Mouse (Mus musculus): Measurements from ENCODE around the gene Lce1l. TPM values are rescaled to one million over a fixed set of nuclear protein-coding genes. Genes with fewer than 3 reads are reported as not detected.
"Not testable (repeated sequence)": the region's sequence is repeated elsewhere in the genome, so short reads cannot be mapped to it uniquely, and the experiment has no call there.

Gene Lce1l
- polyA plus RNA-seq (2014; fragmentation: Nextera tagmentation; extraction: Ambion mirVana): not detected in 2 replicates

- H3K36me3 ChIP-seq (ENCODE audit: control insufficient read depth, insufficient read depth, low read length): no peaks in the 10 kb centered on the region
- H3K4me1 ChIP-seq (ENCODE audit: control insufficient read depth, insufficient read depth, low read length): no peaks in the 10 kb centered on the region
- H3K4me2 ChIP-seq (ENCODE audit: low read length): no peak within 1 kb of the TSS
- H3K27me3 ChIP-seq (replicated peaks; ENCODE audit: control insufficient read depth, insufficient read depth, low read length): no peaks in the 10 kb centered on the region
- ATAC-seq: no peak
- no peak within 1 kb of the TSS for H3K4me3 ChIP-seq (ENCODE audit: low read depth, low read length)
- H3K27ac ChIP-seq (ENCODE audit: low read depth, low read length): no peak within 1 kb of the TSS
- H3K9me3 ChIP-seq (replicated peaks; ENCODE audit: control insufficient read depth, low read length): no peaks in the 10 kb centered on the region
- no peak within 1 kb of the TSS for H3K9ac ChIP-seq (ENCODE audit: low read length)
- 88% methylated on average over 3 of the region's 3 CpGs for WGBS
- DNase-seq (ENCODE audit: low spot score): no peak
These were observed at the start of gene Lce1l for GRCm38 (mm10) chr3:92851186-92851585. TSS of gene Lce1l (minus strand) at chr3:92851286.

GRCm38 (mm10) chr3:92894489-92894888 is 43.4 kb upstream of the Lce1l start:
- ATAC-seq: no peak
- no peak overlapping the region for H3K4me2 ChIP-seq (ENCODE audit: low read length)
- H3K27ac ChIP-seq (ENCODE audit: low read depth, low read length): no peak overlapping the region
- H3K27me3 ChIP-seq (replicated peaks; ENCODE audit: control insufficient read depth, insufficient read depth, low read length): no peaks in the 10 kb centered on the region
- no peak for DNase-seq (ENCODE audit: low spot score)
- 52% methylated on average over 1 of the region's 1 CpGs for WGBS
- no peak overlapping the region for H3K4me3 ChIP-seq (ENCODE audit: low read depth, low read length)
- H3K9ac ChIP-seq (ENCODE audit: low read length): no peak overlapping the region
- H3K9me3 ChIP-seq (replicated peaks; ENCODE audit: control insufficient read depth, low read length): no peaks in the 10 kb centered on the region
- H3K4me1 ChIP-seq (ENCODE audit: control insufficient read depth, insufficient read depth, low read length): no peaks in the 10 kb centered on the region
- H3K36me3 ChIP-seq (ENCODE audit: control insufficient read depth, insufficient read depth, low read length): no peaks in the 10 kb centered on the region

DNA sequence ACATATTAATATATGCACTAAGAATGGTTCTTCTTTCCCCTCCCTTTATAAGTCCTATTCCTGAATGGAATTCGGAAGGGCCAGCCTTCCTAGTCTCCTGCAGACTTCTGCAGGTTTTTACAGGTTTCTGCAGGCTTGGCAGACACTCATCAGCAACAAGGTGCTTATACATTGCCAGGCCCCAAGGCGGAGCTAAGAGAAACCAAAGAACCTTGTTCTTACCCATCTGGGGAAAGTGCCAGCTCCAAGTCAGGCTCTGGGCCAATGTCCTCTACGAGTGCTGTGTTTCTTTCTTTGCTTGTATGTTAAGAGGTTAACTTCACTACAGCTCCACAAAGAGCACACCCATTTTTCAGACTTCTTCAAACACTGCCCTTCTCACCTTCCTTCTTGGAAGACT is 43.0 kb upstream of the Lce1l start:
- Histone ChIP-seq H3K27me3 (replicated peaks; ENCODE audit: control insufficient read depth, insufficient read depth, low read length) (no peaks in the 10 kb centered on the region), H3K4me1 (ENCODE audit: control insufficient read depth, insufficient read depth, low read length) (no peaks in the 10 kb centered on the region), H3K9me3 (replicated peaks; ENCODE audit: control insufficient read depth, low read length) (no peaks in the 10 kb centered on the region), H3K9ac (ENCODE audit: low read length) (no peak overlapping the region), H3K4me2 (ENCODE audit: low read length) (no peak overlapping the region), H3K27ac (ENCODE audit: low read depth, low read length) (no peak overlapping the region), H3K36me3 (ENCODE audit: control insufficient read depth, insufficient read depth, low read length) (no peaks in the 10 kb centered on the region), H3K4me3 (ENCODE audit: low read depth, low read length) (no peak overlapping the region)
- DNase-seq (ENCODE audit: low spot score) (peak; percentile 8), ATAC-seq (no peak)
- 60% methylated on average over 3 of the region's 3 CpGs for WGBS

- Histone ChIP-seq H3K27me3 (replicated peaks; ENCODE audit: control insufficient read depth, insufficient read depth, low read length) (no peaks in the 10 kb centered on the region), H3K9me3 (replicated peaks; ENCODE audit: control insufficient read depth, low read length) (no peaks in the 10 kb centered on the region), H3K27ac (ENCODE audit: low read depth, low read length) (no peak overlapping the region), H3K9ac (ENCODE audit: low read length) (no peak overlapping the region), H3K4me3 (ENCODE audit: low read depth, low read length) (no peak overlapping the region), H3K36me3 (ENCODE audit: control insufficient read depth, insufficient read depth, low read length) (no peaks in the 10 kb centered on the region), H3K4me1 (ENCODE audit: control insufficient read depth, insufficient read depth, low read length) (no peaks in the 10 kb centered on the region), H3K4me2 (ENCODE audit: low read length) (no peak overlapping the region)
- DNase-seq (ENCODE audit: low spot score) (no peak), ATAC-seq (no peak)
- 92% methylated on average over 3 of the region's 3 CpGs for WGBS
These were observed 23.1 kb upstream of the Lce1l start for GRCm38 (mm10) chr3:92874180-92874579.

- Histone ChIP-seq H3K27me3 (replicated peaks; ENCODE audit: control insufficient read depth, insufficient read depth, low read length) (no peaks in the 10 kb centered on the region), H3K9me3 (replicated peaks; ENCODE audit: control insufficient read depth, low read length) (no peaks in the 10 kb centered on the region), H3K36me3 (ENCODE audit: control insufficient read depth, insufficient read depth, low read length) (no peaks in the 10 kb centered on the region), H3K27ac (ENCODE audit: low read depth, low read length) (no peak within 1 kb of the TSS), H3K4me1 (ENCODE audit: control insufficient read depth, insufficient read depth, low read length) (no peaks in the 10 kb centered on the region), H3K9ac (ENCODE audit: low read length) (no peak within 1 kb of the TSS), H3K4me2 (ENCODE audit: low read length) (no peak within 1 kb of the TSS), H3K4me3 (ENCODE audit: low read depth, low read length) (no peak within 1 kb of the TSS)
- DNase-seq (ENCODE audit: low spot score) (no peak), ATAC-seq (no peak)
- 85% methylated on average over 4 of the region's 4 CpGs for WGBS
These were observed 19.0 kb upstream of the Lce1l start, which contains the start of gene 2310050C09Rik for GRCm38 (mm10) chr3:92870116-92870515. TSS of gene 2310050C09Rik (minus strand) at chr3:92870216.

GRCm38 (mm10) chr3:92827108-92827507 is 24.0 kb downstream of the Lce1l start, which contains the start of gene Kprp:
TSS of gene Kprp (minus strand) at chr3:92827247.
- no peak within 1 kb of the TSS for H3K27ac ChIP-seq (ENCODE audit: low read depth, low read length)
- no peaks in the 10 kb centered on the region for H3K9me3 ChIP-seq (replicated peaks; ENCODE audit: control insufficient read depth, low read length)
- 44% methylated on average over 1 of the region's 1 CpGs for WGBS
- ATAC-seq: no peak
- no peaks in the 10 kb centered on the region for H3K4me1 ChIP-seq (ENCODE audit: control insufficient read depth, insufficient read depth, low read length)
- DNase-seq (ENCODE audit: low spot score): no peak
- H3K27me3 ChIP-seq (replicated peaks; ENCODE audit: control insufficient read depth, insufficient read depth, low read length): no peaks in the 10 kb centered on the region
- no peak within 1 kb of the TSS for H3K4me3 ChIP-seq (ENCODE audit: low read depth, low read length)
- no peaks in the 10 kb centered on the region for H3K36me3 ChIP-seq (ENCODE audit: control insufficient read depth, insufficient read depth, low read length)
- H3K9ac ChIP-seq (ENCODE audit: low read length): no peak within 1 kb of the TSS
- no peak within 1 kb of the TSS for H3K4me2 ChIP-seq (ENCODE audit: low read length)

GRCm38 (mm10) chr3:92825808-92826207 is 25.3 kb downstream of the Lce1l start:
- H3K27me3 ChIP-seq (replicated peaks; ENCODE audit: control insufficient read depth, insufficient read depth, low read length): no peaks in the 10 kb centered on the region
- WGBS: 43% methylated on average over 1 of the region's 1 CpGs
- ATAC-seq: no peak
- no peak overlapping the region for H3K27ac ChIP-seq (ENCODE audit: low read depth, low read length)
- no peak for DNase-seq (ENCODE audit: low spot score)
- H3K36me3 ChIP-seq (ENCODE audit: control insufficient read depth, insufficient read depth, low read length): no peaks in the 10 kb centered on the region
- no peaks in the 10 kb centered on the region for H3K9me3 ChIP-seq (replicated peaks; ENCODE audit: control insufficient read depth, low read length)
- H3K9ac ChIP-seq (ENCODE audit: low read length): no peak overlapping the region
- H3K4me1 ChIP-seq (ENCODE audit: control insufficient read depth, insufficient read depth, low read length): no peaks in the 10 kb centered on the region
- no peak overlapping the region for H3K4me3 ChIP-seq (ENCODE audit: low read depth, low read length)
- no peak overlapping the region for H3K4me2 ChIP-seq (ENCODE audit: low read length)

DNA sequence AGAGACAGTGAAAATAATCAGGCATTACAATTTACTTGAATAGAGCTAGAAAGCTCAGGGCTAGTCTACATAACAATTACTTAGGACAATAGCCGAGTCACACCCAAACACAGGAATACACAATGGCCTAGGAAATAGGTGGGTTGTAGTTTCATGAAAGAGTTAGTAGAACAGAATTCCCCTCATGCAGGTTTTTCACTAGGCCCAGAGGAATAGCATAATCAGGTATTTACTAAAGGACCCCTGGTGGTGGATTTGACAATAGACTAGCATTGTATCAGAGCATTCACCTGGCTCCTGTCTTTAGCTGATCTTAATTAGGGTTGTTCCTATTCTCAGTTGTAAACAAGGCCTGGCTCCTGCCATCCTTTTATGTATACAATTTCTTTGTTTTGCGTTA is 35.0 kb downstream of the Lce1l start:
- H3K27me3 ChIP-seq (replicated peaks; ENCODE audit: control insufficient read depth, insufficient read depth, low read length); H3K4me2 ChIP-seq (ENCODE audit: low read length); H3K9me3 ChIP-seq (replicated peaks; ENCODE audit: control insufficient read depth, low read length); H3K4me1 ChIP-seq (ENCODE audit: control insufficient read depth, insufficient read depth, low read length); H3K36me3 ChIP-seq (ENCODE audit: control insufficient read depth, insufficient read depth, low read length); H3K4me3 ChIP-seq (ENCODE audit: low read depth, low read length); H3K9ac ChIP-seq (ENCODE audit: low read length); H3K27ac ChIP-seq (ENCODE audit: low read depth, low read length); DNase-seq (ENCODE audit: low spot score); ATAC-seq: not testable (repeated sequence)
- 82% methylated on average over 2 of the region's 2 CpGs for WGBS

- H3K9me3 ChIP-seq (replicated peaks; ENCODE audit: control insufficient read depth, low read length): no peaks in the 10 kb centered on the region
- WGBS: 87% methylated on average over 3 of the region's 3 CpGs
- no peak overlapping the region for H3K9ac ChIP-seq (ENCODE audit: low read length)
- H3K4me1 ChIP-seq (ENCODE audit: control insufficient read depth, insufficient read depth, low read length): no peaks in the 10 kb centered on the region
- no peak overlapping the region for H3K4me3 ChIP-seq (ENCODE audit: low read depth, low read length)
- no peaks in the 10 kb centered on the region for H3K27me3 ChIP-seq (replicated peaks; ENCODE audit: control insufficient read depth, insufficient read depth, low read length)
- no peaks in the 10 kb centered on the region for H3K36me3 ChIP-seq (ENCODE audit: control insufficient read depth, insufficient read depth, low read length)
- ATAC-seq (no peak), DNase-seq (ENCODE audit: low spot score) (no peak)
- H3K4me2 ChIP-seq (ENCODE audit: low read length): no peak overlapping the region
- H3K27ac ChIP-seq (ENCODE audit: low read depth, low read length): no peak overlapping the region
These were observed 35.5 kb downstream of the Lce1l start for GRCm38 (mm10) chr3:92815581-92815980.

Data from forebrain, embryonic 14.5 days (tissue).